Mouse (Mus musculus): ENCODE results near the gene Tbc1d10c. TPM values are rescaled to one million over a fixed set of nuclear protein-coding genes. Genes with fewer than 3 reads are reported as not detected.

Gene Tbc1d10c
- total RNA-seq, 1 experiment from 2014 or later, result 83.5 TPM

DNA sequence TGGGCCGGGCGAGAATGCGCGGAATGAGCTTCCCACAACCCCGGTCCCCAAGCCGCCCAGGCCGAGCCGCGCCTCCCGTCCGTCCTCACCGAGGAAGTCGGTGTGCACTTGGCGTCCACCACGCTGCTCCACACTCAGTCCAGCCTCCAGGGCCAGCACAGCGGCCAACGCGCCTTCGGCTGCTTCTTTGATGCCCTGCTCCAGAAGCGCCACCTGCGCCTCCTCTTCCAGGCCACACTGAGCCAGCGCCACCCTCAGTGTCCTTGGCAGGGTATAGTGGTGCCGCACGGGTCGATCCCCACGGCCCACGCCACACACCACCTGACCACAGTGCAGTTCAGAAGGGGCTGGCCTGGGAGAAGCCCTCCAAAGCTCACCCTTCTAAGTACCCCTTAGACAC is 21.3 kb downstream of the Tbc1d10c start:
- no peak for ATAC-seq (replicated peaks; ENCODE audit: insufficient number of reproducible peaks, low FRiP score, low TSS enrichment, poor library complexity, severe bottlenecking)

DNA sequence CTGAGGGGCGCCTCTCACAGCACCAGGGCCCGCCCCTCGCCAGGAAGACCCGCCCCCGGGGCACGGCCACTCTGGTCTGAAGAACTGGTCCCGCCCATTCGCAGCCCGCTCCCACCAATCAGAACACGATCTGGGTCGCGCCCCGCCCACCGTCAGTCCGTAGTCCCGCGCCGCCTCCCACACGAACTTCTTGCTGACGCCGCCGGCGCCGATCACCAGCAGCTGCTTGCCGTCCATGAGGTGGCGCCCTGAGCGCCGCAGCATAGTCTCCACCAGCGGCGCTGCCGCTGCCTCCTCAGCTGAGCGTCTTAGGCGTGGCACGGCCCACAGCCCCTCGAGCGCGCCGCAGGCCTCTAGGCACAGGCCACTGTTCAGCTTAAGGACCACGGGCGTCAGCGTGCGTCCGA is 21.7 kb downstream of the Tbc1d10c start:
- ATAC-seq (replicated peaks; ENCODE audit: insufficient number of reproducible peaks, low FRiP score, low TSS enrichment, poor library complexity, severe bottlenecking), result peak; percentile 88

DNA sequence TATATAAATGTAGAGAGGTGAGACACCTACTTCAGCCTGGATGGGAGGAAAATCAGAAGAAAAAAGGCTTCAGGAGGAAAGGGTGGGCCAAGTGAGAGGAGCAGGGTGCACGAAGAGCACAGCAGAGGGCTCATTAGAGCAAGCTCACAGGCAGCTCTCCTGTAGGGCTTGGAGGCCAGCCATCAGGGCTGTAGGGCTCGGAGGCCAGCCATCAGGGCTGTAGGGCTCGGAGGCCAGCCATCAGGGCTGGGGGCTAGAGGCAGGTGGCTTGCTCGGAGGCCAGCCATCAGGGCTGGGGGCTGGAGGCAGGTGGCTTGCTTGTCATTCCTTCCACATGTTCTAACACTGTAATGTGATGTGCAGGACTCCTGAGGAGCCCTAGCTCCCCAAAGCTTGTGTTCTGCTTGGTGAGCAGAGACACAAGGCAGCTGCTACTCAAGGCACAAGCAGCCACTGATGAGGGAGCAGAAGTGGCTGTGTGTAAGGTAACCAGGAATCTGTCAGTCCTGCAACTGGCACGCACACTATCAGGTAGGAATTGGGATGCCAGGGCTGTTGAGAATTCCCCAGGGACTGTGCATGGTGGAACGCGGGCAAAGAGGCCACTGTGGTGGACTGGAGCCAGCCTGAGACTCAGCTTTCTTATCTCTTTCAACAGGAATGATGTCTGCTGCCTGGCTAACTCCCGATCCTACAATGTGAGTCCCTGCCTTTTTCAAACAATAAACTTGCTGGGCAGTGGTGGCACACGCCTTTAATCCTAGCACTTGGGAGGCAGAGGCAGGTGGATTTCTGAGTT is 24.2 kb downstream of the Tbc1d10c start:
- ATAC-seq (replicated peaks; ENCODE audit: insufficient number of reproducible peaks, low FRiP score, low TSS enrichment, poor library complexity, severe bottlenecking), result no peak

DNA sequence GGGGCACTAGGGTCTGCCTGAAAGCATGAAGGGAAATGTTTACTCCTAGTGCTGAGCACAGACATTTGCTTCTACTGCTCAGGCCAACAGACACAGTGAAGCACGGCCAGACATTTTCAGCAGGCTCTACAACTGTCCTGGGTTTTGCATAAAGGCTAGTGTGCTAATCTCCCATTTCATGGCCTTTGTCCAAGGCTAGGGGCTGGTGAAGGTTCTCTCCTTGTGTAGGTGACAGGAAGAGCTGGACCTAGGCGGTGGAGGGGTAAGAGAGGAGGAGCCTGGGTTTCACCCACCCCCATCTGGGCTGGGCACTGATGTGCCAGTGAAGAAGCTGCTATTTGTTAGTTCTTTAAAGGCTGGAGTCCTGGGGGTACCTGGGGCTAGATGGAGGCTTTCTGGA is 26.4 kb downstream of the Tbc1d10c start:
- no peak for ATAC-seq (replicated peaks; ENCODE audit: insufficient number of reproducible peaks, low FRiP score, low TSS enrichment, poor library complexity, severe bottlenecking)

DNA sequence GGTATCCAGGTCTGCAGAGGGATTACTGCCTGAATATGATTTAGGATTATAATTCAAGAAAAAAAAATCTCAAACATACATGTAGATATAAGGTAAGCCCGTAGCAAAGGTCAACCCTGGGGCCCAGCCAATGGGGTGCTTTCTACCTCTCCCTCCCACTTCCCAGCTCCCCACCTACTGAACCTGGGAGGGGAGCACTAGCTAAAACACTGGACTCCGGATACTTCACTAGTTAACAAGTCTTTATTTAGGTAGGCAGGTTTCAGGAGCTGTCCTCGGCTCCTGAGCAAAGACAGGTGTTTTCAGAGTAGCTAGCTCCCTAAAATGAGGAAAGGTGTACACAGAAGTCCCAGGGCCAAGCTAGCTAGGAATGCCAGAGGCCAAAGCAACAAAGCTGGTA is 27.0 kb downstream of the Tbc1d10c start:
- no peak for ATAC-seq (replicated peaks; ENCODE audit: insufficient number of reproducible peaks, low FRiP score, low TSS enrichment, poor library complexity, severe bottlenecking)

DNA sequence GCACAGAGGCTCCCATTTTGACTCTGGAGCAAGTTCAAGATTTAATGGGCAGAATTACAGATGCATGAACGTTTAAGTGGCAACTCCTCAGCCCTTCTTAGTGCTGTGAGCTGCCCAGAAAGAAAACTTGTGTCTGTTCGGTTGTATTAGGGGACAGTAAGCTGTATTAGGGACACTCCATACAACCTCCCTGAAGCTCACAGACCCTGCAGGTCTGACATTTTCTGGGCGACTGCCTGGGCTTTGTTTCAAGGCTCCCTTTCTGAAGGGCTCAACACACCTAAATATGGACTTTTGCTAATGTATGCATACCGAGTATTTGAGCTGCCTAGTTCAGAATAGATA is 27.6 kb downstream of the Tbc1d10c start:
- no peak for ATAC-seq (replicated peaks; ENCODE audit: insufficient number of reproducible peaks, low FRiP score, low TSS enrichment, poor library complexity, severe bottlenecking)

DNA sequence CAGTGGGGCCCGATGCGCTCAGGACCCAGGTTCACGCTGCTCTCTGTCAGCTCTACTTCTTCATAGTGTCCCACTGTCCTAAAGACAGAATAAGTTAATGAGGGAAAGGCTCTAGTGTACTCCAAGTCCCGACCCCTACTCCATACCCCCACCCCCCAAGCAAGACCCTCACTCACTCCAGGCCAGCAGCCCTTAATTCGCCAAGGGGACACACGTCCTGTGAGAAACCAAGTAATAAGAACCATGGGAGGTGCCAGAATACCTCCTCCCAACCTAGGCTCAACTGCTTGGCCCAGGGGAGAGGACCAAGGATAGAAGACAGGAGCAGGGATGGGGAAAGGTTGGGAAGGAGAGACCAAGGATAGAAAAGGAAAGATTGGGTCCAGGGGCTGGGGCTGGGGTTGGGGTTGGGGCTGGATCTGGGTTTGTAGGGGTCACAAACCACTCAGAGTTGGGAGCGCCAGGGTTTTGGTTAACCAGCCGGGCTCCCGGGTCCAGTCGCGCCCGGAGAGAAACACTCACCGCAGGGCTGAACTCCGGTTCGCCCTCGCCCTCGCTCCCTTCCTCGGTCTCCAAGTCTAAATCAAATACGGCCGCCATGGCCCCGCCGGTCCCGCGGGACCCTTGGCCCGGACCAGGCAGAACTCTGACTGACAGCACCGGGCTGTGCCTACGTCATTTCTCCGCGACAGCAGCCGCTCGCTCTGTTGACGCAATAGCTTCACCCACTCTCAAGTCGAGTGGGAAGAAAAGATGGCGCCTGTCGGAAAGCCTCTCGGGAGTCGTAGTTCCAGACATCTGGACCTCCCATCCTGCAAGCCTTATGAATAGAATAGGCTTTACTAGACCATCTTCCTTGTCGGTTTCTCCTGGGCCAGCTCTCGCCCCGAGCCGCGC is 28.2 kb downstream of the Tbc1d10c start, which contains the start of gene Rps6kb2:
TSS of gene Rps6kb2 (minus strand) at position 709 of the 897 bp plus-strand sequence.
- peak; percentile 94 for ATAC-seq (replicated peaks; ENCODE audit: insufficient number of reproducible peaks, low FRiP score, low TSS enrichment, poor library complexity, severe bottlenecking)

DNA sequence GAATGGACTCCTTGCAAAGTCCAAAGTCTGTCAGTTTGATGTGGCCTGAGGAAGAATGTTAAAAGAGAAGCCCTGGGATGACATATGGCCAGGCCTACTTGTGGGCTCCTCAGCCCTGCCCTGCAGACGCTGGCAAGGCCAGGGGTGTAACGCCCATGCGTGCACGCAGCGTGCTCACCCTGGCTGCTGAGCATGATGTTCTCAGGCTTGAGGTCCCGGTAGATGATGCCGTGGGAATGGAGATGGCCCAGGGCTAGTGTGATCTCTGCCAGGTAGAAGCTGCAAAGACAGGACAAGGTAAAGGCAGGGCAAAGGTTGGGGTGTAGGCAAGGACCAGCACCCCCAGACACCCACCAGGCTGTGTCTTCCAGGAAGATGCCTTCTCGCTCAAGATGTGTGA is 32.0 kb downstream of the Tbc1d10c start:
- no peak for ATAC-seq (replicated peaks; ENCODE audit: insufficient number of reproducible peaks, low FRiP score, low TSS enrichment, poor library complexity, severe bottlenecking)

DNA sequence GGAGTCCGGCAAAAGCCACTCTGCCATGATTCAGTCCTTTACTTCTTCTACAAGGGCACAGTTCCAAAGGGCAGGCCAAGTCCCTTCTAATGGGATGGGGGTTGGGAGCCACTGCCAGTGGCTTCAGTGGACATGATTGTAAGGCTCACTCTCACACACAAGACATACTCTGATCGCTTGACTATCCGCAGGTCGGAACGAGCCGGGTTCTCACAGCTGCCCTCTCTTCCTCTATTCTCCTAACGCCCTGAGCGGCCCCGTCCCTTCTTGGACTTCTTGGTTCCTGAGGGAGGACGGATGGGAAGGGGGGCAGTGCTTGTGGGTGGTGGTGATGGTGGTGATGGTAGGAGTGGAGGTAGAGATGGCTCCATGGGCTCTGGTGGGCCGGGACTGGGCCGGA is 34.3 kb downstream of the Tbc1d10c start:
- no peak for ATAC-seq (replicated peaks; ENCODE audit: insufficient number of reproducible peaks, low FRiP score, low TSS enrichment, poor library complexity, severe bottlenecking)

DNA sequence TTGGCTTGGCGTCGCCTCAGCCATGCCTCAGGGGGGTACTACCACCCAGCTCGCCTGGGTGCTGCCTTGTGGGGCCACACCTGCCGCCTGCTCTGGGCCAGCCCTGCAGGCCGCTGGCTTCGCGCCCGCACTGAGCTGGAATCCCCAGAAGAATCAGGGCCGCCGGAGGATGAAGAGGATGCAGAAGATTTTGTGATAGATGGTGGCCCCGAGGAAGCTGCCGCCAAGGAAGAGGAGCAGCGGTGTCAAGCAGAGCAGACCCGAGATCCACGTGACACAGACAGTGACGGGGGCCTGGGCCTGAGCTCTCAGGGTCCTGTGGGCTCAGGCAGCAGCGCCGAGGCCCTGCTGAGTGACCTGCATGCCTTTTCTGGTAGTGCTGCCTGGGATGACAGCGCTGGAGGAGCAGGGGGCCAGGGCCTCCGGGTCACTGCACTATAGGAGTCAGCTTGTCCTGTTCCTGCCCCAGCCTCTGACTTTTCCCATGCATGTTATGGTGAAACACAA is 35.0 kb downstream of the Tbc1d10c start:
- no peak for ATAC-seq (replicated peaks; ENCODE audit: insufficient number of reproducible peaks, low FRiP score, low TSS enrichment, poor library complexity, severe bottlenecking)

DNA sequence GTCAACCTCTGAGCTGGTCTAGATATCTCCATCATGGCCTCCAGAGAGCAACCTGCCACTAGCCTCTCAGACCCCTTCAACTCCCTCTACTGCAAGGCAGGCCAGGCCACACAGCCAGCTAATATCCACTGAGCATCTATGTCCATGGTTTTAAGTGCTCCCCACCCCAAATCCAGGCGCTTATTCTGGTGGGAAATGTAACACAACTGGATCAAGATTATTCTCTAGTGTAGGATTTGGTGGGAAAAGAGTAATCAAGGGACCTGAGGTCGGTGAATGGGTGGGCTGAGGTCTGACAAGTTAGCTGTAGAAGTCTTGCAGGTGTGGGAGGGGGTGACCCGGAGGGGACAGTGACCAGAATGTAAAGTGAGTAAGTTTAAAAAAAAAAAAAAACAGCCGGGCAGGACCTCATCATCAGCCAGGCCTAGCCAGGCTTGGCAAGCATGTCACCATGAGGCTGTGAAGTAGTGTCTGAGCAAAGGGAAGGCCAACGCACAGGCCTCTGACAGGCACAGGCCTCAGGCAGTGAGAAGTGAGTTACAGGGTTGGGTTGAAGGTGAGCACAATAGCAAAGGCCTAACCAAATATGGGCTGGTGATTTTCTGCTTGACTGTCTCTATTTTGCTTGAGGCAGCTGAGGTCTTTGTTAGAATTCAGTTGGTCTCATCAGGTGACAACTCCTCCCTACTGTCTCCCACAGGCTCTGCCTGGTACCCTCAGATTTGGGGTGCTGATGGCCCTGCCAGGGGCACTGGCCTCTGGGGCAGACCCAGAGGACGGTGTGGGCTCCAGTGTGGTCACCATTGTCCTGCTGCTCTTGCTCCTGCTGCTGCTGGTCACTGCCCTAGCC is 35.6 kb downstream of the Tbc1d10c start:
- ATAC-seq (replicated peaks; ENCODE audit: insufficient number of reproducible peaks, low FRiP score, low TSS enrichment, poor library complexity, severe bottlenecking), result no peak

DNA sequence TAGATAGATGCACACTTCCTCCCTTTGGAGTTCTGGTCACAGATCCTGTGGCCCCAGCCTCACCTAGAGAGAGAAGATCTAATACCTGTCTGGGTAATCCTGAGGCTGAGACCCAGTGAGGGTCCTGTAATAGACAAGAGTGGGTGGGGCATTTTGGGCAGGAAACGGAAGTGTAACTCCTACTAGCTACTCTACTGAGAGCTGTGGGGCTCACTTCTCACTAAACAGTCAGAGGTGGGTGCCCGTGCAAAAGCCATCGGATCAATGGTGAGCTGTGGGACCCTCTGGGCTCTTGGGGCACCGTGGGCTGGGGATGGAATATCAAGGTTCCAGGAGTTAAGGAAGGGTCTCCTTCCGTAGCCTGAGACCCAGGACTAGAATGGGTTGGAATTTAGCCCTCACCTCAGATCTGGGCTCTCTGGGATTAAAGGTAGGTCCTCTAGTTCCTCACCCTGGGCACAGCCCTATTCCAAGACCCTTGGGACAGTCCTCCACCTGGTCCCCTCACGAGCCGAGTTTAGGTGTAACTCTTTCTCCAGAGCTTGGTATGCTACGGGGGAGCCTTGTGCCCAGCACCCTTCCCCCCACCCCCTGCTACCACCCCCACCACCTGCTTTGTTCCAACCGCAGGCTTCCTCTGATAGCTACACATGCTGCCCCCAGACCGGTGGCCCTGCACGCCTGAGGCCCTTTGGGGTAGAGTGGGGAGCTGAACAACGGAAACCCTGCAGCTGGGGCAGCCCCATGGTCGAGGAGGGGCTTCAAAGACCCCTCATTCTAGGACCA is 36.5 kb downstream of the Tbc1d10c start:
- ATAC-seq (replicated peaks; ENCODE audit: insufficient number of reproducible peaks, low FRiP score, low TSS enrichment, poor library complexity, severe bottlenecking), result no peak

DNA sequence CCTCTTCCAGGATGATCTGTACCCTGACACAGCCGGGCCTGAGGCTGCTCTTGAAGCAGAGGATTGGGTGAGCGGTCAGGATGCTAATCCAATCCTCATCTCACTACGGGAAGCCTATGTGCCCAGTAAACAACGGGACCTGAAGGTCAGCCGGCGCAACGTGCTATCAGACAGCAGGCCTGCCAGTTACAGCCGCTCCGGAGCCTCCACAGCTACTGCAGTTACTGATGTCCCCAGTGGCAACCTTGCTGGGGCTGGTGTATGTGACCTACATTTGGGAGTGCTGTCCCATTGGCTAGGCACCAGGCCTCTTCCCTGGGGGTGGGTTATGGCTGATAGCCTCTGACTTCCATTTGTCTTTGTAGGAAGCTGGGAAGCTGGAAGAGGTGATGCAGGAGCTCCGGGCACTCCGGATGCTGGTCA is 37.8 kb downstream of the Tbc1d10c start, which contains the start of gene Ptprcap:
TSS of gene Ptprcap (plus strand) at position 373 of the 423 bp plus-strand sequence.
- no peak for ATAC-seq (replicated peaks; ENCODE audit: insufficient number of reproducible peaks, low FRiP score, low TSS enrichment, poor library complexity, severe bottlenecking)

DNA sequence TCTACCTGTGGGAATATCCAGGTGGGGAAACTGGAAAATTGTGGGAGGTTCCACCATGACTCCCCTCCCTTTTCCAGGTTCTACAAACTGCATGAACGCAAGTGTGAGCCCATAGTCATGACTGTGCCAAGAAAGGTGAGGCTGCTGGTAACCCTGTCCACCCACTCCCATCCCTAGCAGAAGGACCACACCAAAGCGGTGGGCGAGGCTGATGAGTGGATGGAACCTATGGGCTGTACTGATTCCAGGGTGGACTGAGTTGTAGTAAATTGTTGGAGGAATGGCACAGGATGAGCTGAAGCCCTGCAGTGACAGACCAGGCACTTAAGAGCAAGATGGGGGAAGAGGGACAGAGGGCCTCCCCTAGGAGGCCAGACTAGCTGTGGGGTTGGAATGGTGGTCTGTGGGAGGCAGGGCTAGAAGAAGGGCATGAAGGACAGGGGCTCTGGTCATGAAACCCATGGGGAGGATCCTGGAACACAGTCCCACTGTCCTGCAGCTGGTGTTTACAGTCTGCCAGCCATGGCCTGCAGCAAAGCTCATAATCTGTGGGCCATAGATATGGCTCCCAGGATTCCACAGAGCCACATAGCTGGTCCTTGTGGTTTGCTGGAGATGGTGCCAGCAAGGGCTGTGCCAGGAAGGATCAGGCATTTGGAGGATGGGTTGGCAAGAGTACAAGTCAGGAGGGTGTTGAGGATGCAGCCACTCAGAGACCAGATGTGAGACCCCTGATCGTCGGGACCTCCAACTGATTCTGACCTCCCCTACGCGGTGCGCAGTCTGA is 38.4 kb downstream of the Tbc1d10c start:
- no peak for ATAC-seq (replicated peaks; ENCODE audit: insufficient number of reproducible peaks, low FRiP score, low TSS enrichment, poor library complexity, severe bottlenecking)

DNA sequence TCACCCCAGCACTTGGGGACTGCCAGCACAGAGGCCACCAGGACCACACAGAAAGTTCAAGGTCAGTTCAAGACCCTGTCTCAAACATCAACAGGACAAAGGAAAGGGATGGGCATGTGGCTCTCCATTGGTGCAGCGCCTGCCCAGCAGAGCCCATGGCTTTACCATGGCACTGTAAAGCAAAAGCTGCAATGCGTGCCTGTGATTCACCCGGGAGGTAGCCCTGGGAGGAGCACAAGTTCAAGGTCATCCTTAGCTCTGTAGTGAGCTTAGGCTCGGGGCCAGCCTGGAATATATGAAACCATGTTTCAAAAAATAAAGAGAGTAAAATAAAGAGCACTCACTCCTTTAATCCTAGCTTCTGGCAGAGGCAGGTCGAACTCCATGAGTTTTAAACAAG is 39.2 kb downstream of the Tbc1d10c start:
- no peak for ATAC-seq (replicated peaks; ENCODE audit: insufficient number of reproducible peaks, low FRiP score, low TSS enrichment, poor library complexity, severe bottlenecking)

DNA sequence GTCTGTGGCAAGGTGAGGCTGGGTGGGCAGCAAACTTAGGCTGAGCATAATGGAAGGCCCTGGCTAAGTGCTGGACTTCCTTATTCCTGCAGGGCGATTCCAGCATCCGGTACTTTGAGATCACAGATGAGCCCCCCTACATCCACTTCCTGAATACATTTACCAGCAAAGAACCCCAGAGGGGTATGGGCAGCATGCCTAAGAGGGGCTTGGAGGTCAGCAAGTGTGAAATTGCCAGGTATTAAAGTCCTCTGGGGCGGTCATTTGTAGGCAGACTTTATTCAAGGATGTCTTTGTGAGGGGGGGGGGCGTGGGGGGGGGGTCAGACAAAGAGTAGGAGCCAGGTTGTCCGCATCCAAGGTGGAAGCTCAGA is 39.6 kb downstream of the Tbc1d10c start:
- no peak for ATAC-seq (replicated peaks; ENCODE audit: insufficient number of reproducible peaks, low FRiP score, low TSS enrichment, poor library complexity, severe bottlenecking)

Measured in monocyte, adult 5-6 weeks (primary cell).